Mouse (Mus musculus): Measurements from ENCODE around the gene Rpl27. TPM values are rescaled to one million over a fixed set of nuclear protein-coding genes. Genes with fewer than 3 reads are reported as not detected.
"Not testable (repeated sequence)": the region's sequence is repeated elsewhere in the genome, so short reads cannot be mapped to it uniquely, and the experiment has no call there.

Gene Rpl27
- polyA plus RNA-seq, 1 experiment from 2014 or later: 276 TPM

DNA sequence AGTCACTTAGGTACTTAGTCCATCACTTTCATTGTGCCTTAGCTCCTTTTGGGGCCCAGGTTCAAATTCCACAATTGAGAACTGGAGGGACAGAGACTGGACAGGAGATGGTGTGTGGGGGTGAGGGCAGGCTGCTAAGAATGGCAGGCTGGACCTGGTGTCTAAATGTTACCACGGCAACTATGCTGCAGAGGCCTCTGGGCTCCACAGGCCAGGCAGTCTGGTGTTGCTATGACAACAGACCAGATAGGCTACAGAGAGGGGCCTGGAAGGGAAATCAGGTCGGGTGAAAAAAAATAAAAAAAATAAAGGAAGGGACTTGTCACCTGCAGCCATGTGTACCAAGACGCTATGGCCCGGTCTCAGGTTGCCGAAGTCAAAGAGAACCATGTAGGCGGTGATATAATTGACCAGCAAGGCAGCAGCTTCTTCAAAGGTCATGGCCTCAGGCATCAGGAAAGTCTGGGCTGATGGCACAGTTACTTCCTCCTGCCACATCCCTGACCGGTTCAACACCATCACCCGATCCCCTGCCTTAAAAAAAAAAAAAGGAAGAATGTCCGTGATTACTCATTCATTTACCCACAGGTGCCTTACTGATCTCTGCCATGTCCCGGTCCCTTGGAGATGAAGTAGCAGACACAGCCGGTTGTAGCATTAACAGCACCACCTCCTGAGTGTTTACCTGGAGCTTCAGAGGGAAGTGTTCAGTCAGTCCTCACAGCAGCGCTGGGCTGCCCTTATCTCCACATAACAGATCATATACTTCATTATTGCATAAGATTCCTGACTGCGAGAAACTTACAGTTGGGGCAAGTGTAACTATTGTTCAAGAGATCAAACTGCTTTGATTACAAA, 20.7 kb downstream of the Rpl27 start:
- H3K27ac ChIP-seq (ENCODE audit: low read length): 0 out of 2 replicates have a peak overlapping the region, but pooled peaks have one; percentile 29
- 30% methylated on average over 13 of the region's 13 CpGs for WGBS
- H3K4me3 ChIP-seq (replicated peaks; ENCODE audit: low read length): no peak overlapping the region
- H3K4me1 ChIP-seq (ENCODE audit: control insufficient read depth, insufficient read depth, low read length): peaks cover 34% of the 10 kb centered on the region
- no peak overlapping the region for H3K9ac ChIP-seq (ENCODE audit: low read length)
- no peak for ATAC-seq (ENCODE audit: insufficient read depth, low FRiP score)
- H3K4me2 ChIP-seq (ENCODE audit: low read depth, low read length): no peak overlapping the region
- no peaks in the 10 kb centered on the region for H3K27me3 ChIP-seq (ENCODE audit: control insufficient read depth, insufficient read depth, low read length)
- H3K36me3 ChIP-seq (ENCODE audit: control insufficient read depth, insufficient read depth, low read length): 0 out of 2 replicates have a peak, but pooled peaks cover 7% of the 10 kb centered on the region
- H3K9me3 ChIP-seq (replicated peaks; ENCODE audit: control insufficient read depth, low read length): no peaks in the 10 kb centered on the region

DNA sequence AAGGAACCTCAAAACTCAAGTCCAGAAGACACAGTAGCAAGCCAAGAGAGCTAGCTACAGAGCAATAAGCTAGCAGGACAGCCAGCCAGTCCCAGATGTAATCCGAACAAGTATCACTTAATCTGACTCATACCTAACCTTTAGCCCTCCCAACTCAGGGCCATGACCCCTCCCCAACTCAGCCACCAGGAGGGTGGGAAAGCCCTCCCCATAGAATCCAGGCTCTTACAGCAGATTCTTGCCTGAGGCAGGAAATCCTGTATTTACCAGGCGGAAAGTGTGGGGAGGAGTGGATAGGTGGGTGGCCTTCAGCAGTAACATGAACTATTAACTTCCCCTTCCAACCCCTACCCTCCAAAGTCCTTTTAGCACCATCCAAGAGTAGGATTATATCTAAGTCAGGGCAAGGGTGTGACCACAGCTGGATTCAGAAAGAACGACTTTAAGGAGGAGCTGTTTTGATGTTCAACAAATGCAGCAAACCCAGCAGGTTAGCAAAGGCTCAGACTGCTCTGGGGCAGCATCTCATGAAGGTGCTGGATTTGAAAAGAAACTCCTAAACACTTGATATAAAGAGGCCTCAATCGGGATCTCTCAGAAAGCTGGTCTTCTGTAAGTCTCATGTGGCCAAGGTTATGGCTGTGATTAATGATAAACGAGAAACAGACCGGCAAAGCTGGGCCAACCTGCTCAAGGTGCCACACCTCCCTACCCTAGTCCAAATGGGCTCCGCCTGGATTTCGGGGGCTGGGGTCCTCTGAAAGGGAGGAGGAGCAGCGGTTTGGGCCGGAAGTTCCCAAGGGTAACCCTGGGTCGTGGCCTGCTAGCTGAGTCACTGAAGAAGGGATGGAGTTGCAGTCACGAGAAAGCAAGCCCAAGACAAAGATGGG, 22.4 kb downstream of the Rpl27 start, which contains the start of gene Rnd2:
Gene Rnd2, plus strand, starts transcription at position 789 of the 890 bp plus-strand sequence.
- H3K9me3 ChIP-seq (replicated peaks; ENCODE audit: control insufficient read depth, low read length): no peaks in the 10 kb centered on the region
- peak within 1 kb of the TSS; percentile 93 for H3K27ac ChIP-seq (ENCODE audit: low read length)
- H3K9ac ChIP-seq (ENCODE audit: low read length): peak within 1 kb of the TSS; percentile 87
- WGBS: 8% methylated on average over 12 of the region's 12 CpGs
- no peaks in the 10 kb centered on the region for H3K27me3 ChIP-seq (ENCODE audit: control insufficient read depth, insufficient read depth, low read length)
- peaks cover 35% of the 10 kb centered on the region for H3K4me1 ChIP-seq (ENCODE audit: control insufficient read depth, insufficient read depth, low read length)
- peak within 1 kb of the TSS; percentile 87 for H3K4me3 ChIP-seq (replicated peaks; ENCODE audit: low read length)
- H3K36me3 ChIP-seq (ENCODE audit: control insufficient read depth, insufficient read depth, low read length): 0 out of 2 replicates have a peak, but pooled peaks cover 7% of the 10 kb centered on the region
- peak within 1 kb of the TSS; percentile 92 for H3K4me2 ChIP-seq (ENCODE audit: low read depth, low read length)
- peak; percentile 3; the same call in 1 of the 2 replicates for ATAC-seq (ENCODE audit: insufficient read depth, low FRiP score)

DNA sequence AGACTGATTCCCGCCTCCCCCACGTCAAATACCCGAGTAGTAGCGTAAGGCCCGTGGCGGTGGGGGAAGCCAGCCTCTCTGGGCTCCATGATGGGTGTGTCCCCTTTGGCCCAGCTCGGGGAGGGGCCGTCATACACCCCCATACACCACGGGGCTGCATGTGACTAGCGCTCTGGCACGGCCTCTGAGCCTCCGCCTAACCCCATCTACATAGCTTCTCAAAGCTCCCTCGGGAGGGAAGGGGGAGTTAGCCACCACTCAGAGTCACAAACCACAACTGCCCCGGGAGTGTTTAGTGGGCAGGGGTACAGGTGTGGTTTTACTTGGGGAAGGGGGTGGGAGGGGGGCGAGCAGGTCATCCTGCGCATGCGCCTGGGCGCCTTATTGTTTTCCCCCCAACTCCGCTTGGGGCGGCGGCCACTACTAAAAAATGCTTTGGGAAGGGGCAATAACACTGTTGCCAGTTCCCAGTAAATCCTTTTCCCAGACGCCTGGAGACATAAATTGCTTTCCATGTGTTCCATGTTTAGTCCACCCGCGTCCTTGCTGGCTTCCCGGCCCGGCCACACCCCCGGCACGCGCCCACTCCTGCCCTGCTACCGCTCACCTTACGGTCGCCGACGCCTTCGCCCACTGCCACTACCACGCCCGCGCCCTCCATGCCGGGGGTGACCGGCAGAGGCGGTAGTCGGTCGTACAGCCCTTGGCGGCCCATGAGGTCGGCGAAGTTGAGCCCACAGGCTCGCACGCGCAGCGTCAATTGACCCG, 23.2 kb downstream of the Rpl27 start:
- H3K4me1 ChIP-seq (ENCODE audit: control insufficient read depth, insufficient read depth, low read length): peaks cover 31% of the 10 kb centered on the region
- H3K9ac ChIP-seq (ENCODE audit: low read length): peak overlapping the region; percentile 87
- WGBS: under 1% methylated on average over 51 of the region's 51 CpGs
- H3K9me3 ChIP-seq (replicated peaks; ENCODE audit: control insufficient read depth, low read length): no peaks in the 10 kb centered on the region
- no peaks in the 10 kb centered on the region for H3K27me3 ChIP-seq (ENCODE audit: control insufficient read depth, insufficient read depth, low read length)
- ATAC-seq (ENCODE audit: insufficient read depth, low FRiP score): peak; percentile 54; the same call in 1 of the 2 replicates
- H3K4me2 ChIP-seq (ENCODE audit: low read depth, low read length): peak overlapping the region; percentile 92
- 0 out of 2 replicates have a peak, but pooled peaks cover 7% of the 10 kb centered on the region for H3K36me3 ChIP-seq (ENCODE audit: control insufficient read depth, insufficient read depth, low read length)
- H3K27ac ChIP-seq (ENCODE audit: low read length): peak overlapping the region; percentile 93
- peak overlapping the region; percentile 87 for H3K4me3 ChIP-seq (replicated peaks; ENCODE audit: low read length)

DNA sequence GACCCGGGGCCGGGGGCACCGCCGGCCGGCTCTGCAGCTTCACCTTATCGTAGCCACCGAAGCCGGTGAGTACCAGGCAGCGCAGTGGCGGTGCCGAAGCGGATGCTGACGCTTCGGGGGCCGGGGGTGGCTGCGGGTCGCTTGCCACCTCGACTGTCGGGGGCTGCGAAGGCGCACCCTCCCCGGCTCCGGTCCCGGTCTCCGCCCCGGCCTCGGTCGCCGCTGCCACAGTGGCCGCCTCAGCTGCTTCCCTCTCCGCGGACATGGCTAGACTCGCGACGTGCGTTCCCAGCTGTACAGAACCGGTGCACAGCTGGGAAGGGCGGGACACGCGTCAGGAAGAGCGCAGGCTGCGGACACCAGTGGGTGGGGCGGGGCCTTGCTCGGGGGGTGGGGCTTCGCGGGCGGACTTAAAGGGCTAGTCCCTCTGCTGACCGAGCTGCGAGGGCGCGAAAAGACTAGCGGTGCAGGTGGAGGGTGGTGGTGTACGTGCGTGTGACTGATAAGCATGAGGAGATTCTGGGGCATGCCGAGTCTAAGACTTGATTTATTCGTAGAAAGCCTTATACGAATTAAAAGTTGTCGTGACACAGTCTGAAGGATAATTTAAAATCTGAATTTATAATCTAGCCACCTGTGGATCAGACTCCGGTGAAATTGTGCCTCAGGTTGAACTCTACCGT, 23.9 kb downstream of the Rpl27 start, which contains the start of gene Vat1:
Gene Vat1, minus strand, starts transcription at position 362 of the 683 bp plus-strand sequence.
- peak within 1 kb of the TSS; percentile 87 for H3K9ac ChIP-seq (ENCODE audit: low read length)
- peak within 1 kb of the TSS; percentile 93 for H3K27ac ChIP-seq (ENCODE audit: low read length)
- H3K36me3 ChIP-seq (ENCODE audit: control insufficient read depth, insufficient read depth, low read length): 0 out of 2 replicates have a peak, but pooled peaks cover 7% of the 10 kb centered on the region
- no peaks in the 10 kb centered on the region for H3K27me3 ChIP-seq (ENCODE audit: control insufficient read depth, insufficient read depth, low read length)
- H3K4me2 ChIP-seq (ENCODE audit: low read depth, low read length): peak within 1 kb of the TSS; percentile 97
- H3K9me3 ChIP-seq (replicated peaks; ENCODE audit: control insufficient read depth, low read length): no peaks in the 10 kb centered on the region
- peaks cover 31% of the 10 kb centered on the region for H3K4me1 ChIP-seq (ENCODE audit: control insufficient read depth, insufficient read depth, low read length)
- H3K4me3 ChIP-seq (replicated peaks; ENCODE audit: low read length): peak within 1 kb of the TSS; percentile 87
- 1% methylated on average over 55 of the region's 60 CpGs for WGBS
- ATAC-seq (ENCODE audit: insufficient read depth, low FRiP score): peak; percentile 69

DNA sequence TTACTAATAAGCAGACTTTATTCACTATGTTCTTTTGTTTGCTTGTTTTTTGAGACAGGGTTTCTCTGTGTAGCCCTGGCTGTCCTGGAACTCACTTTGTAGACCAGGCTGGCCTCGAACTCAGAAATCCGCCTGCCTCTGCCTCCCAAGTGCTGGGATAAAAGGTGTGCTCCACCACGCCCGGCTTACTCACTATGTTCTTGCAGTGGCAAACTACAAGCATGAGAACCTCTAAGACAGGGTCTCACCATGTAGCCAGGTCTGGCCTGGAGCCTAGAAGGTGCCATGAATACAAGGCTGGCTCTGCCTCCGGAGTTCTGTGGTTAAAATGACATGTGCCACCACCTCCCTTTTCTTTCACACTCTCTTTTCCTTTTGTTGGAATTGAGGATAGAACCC, 24.5 kb downstream of the Rpl27 start:
- not testable (repeated sequence) for H3K9me3 ChIP-seq (replicated peaks; ENCODE audit: control insufficient read depth, low read length); H3K27me3 ChIP-seq (ENCODE audit: control insufficient read depth, insufficient read depth, low read length); H3K27ac ChIP-seq (ENCODE audit: low read length); H3K36me3 ChIP-seq (ENCODE audit: control insufficient read depth, insufficient read depth, low read length); ATAC-seq (ENCODE audit: insufficient read depth, low FRiP score); H3K9ac ChIP-seq (ENCODE audit: low read length)
- WGBS: 63% methylated on average over 5 of the region's 5 CpGs
- peaks cover 31% of the 10 kb centered on the region for H3K4me1 ChIP-seq (ENCODE audit: control insufficient read depth, insufficient read depth, low read length)
- H3K4me3 ChIP-seq (replicated peaks; ENCODE audit: low read length): peak overlapping the region; percentile 87
- peak overlapping the region; percentile 92 for H3K4me2 ChIP-seq (ENCODE audit: low read depth, low read length)

DNA sequence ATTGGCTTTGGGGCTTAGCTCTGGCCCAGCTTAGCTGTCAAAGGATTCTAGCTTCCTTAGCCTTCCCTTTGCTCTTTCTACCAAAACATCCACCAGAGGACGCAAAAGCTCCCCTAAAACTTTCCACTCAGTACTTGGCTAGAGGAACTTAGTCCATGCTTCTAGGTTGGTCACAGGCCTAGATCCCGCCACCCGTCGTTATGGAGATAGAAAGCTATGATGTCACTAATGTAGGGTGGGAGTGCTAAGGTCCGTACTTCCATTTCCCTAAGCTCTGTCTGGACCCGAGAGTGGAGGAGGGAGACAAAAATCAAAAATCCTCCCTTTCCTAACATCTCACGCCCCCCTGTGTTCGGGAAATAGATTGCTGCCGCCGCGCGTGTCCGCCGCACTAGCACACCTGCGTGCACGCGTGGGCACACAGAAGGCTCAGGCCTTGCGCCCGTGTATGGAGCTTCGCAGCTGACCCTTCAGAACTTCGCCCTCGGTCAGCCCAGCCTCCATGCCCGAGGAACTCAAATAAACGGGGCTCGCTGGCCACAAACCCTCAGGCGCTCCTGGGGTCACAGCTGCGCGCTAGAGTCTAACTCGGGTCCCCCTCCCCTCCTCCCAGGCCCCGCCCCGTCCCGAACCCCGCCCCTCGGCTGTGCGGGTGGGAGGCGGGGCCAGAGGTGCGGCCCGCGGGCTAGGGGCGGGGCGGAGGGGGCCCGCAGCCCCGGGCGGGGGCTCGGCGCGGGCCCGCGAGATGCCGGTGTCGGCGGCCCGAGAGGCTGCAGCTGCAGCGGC, 25.6 kb downstream of the Rpl27 start:
- Histone ChIP-seq H3K36me3 (ENCODE audit: control insufficient read depth, insufficient read depth, low read length) (no peaks in the 10 kb centered on the region), H3K27ac (ENCODE audit: low read length) (peak overlapping the region; percentile 64), H3K27me3 (ENCODE audit: control insufficient read depth, insufficient read depth, low read length) (no peaks in the 10 kb centered on the region), H3K9ac (ENCODE audit: low read length) (peak overlapping the region; percentile 80), H3K4me1 (ENCODE audit: control insufficient read depth, insufficient read depth, low read length) (peaks cover 26% of the 10 kb centered on the region), H3K4me3 (replicated peaks; ENCODE audit: low read length) (peak overlapping the region; percentile 80), H3K4me2 (ENCODE audit: low read depth, low read length) (peak overlapping the region; percentile 97), H3K9me3 (replicated peaks; ENCODE audit: control insufficient read depth, low read length) (no peaks in the 10 kb centered on the region)
- under 1% methylated on average over 52 of the region's 54 CpGs for WGBS
- ATAC-seq (ENCODE audit: insufficient read depth, low FRiP score): peak; percentile 84

DNA sequence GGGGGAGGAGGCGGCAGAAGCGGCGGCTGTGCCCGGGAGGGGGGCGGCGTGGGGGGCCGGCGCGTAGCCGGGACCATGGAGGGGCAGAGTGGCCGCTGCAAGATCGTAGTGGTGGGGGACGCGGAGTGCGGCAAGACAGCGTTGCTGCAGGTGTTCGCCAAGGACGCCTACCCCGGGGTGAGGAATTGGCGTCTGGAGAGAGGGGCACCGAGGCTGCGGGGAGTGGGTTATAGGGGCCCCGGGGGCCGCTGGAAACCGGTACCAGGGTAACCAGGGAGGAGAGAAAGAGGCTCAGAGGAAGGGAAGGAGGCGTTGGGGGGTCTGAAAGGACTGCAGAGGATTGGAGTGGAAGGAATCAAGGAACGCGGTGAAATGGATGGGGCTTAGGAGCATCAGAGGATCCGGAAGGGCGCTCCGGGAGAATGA, 26.2 kb downstream of the Rpl27 start:
- H3K36me3 ChIP-seq (ENCODE audit: control insufficient read depth, insufficient read depth, low read length): no peaks in the 10 kb centered on the region
- H3K4me1 ChIP-seq (ENCODE audit: control insufficient read depth, insufficient read depth, low read length): peaks cover 21% of the 10 kb centered on the region
- H3K27me3 ChIP-seq (ENCODE audit: control insufficient read depth, insufficient read depth, low read length): no peaks in the 10 kb centered on the region
- peak overlapping the region; percentile 97 for H3K4me2 ChIP-seq (ENCODE audit: low read depth, low read length)
- H3K9ac ChIP-seq (ENCODE audit: low read length): peak overlapping the region; percentile 80
- H3K9me3 ChIP-seq (replicated peaks; ENCODE audit: control insufficient read depth, low read length): no peaks in the 10 kb centered on the region
- 0% methylated on average over 30 of the region's 31 CpGs for WGBS
- peak overlapping the region; percentile 52; the same call in 1 of the 2 replicates for H3K27ac ChIP-seq (ENCODE audit: low read length)
- no peak for ATAC-seq (ENCODE audit: insufficient read depth, low FRiP score)
- peak overlapping the region; percentile 80 for H3K4me3 ChIP-seq (replicated peaks; ENCODE audit: low read length)

All from stomach, embryonic 16.5 days (tissue).